Mouse (Mus musculus): ENCODE results near the gene Rora. TPM values are rescaled to one million over a fixed set of nuclear protein-coding genes. Genes with fewer than 3 reads are reported as not detected.

Gene Rora
- polyA plus RNA-seq, 1 experiment from 2014 or later = 8.9 TPM

GRCm38 (mm10) chr9:68906361-68906883, 252.8 kb downstream of the Rora start:
- no peaks in the 10 kb centered on the region for H3K36me3 ChIP-seq
- no peak overlapping the region for H3K27ac ChIP-seq (replicated peaks)
- no peak overlapping the region for H3K4me2 ChIP-seq (replicated peaks)
- H3K27me3 ChIP-seq = no peaks in the 10 kb centered on the region
- WGBS = 70% methylated on average over 6 of the region's 6 CpGs
- no peak overlapping the region for H3K4me3 ChIP-seq
- no peaks in the 10 kb centered on the region for H3K9me3 ChIP-seq
- no peaks in the 10 kb centered on the region for H3K4me1 ChIP-seq
- ATAC-seq (ENCODE audit: low FRiP score, low read depth) = no peak
- no peak overlapping the region for H3K9ac ChIP-seq (replicated peaks)

GRCm38 (mm10) chr9:68912483-68913151, 259.0 kb downstream of the Rora start:
- Histone ChIP-seq H3K9me3 (no peaks in the 10 kb centered on the region), H3K4me3 (no peak overlapping the region), H3K4me1 (peaks cover 8% of the 10 kb centered on the region; the same call in 1 of the 2 replicates), H3K4me2 (replicated peaks) (no peak overlapping the region), H3K27me3 (peaks cover 7% of the 10 kb centered on the region), H3K27ac (replicated peaks) (no peak overlapping the region), H3K36me3 (no peaks in the 10 kb centered on the region), H3K9ac (replicated peaks) (no peak overlapping the region)
- no peak for ATAC-seq (ENCODE audit: low FRiP score, low read depth)
- WGBS = 48% methylated on average over 8 of the region's 8 CpGs

- no peak overlapping the region for H3K9ac ChIP-seq (replicated peaks)
- no peak overlapping the region for H3K4me2 ChIP-seq (replicated peaks)
- 55% methylated on average over 10 of the region's 10 CpGs for WGBS
- H3K9me3 ChIP-seq = no peaks in the 10 kb centered on the region
- no peak overlapping the region for H3K4me3 ChIP-seq
- no peak overlapping the region for H3K27ac ChIP-seq (replicated peaks)
- no peak for ATAC-seq (ENCODE audit: low FRiP score, low read depth)
- H3K36me3 ChIP-seq = no peaks in the 10 kb centered on the region
- H3K4me1 ChIP-seq = peaks cover 8% of the 10 kb centered on the region; the same call in 1 of the 2 replicates
- peaks cover 7% of the 10 kb centered on the region for H3K27me3 ChIP-seq
Measured at GRCm38 (mm10) chr9:68913191-68913697, 259.7 kb downstream of the Rora start.

- H3K27ac ChIP-seq (replicated peaks) = no peak overlapping the region
- H3K4me3 ChIP-seq = no peak overlapping the region
- WGBS = 93% methylated on average over 4 of the region's 4 CpGs
- no peaks in the 10 kb centered on the region for H3K9me3 ChIP-seq
- H3K9ac ChIP-seq (replicated peaks) = no peak overlapping the region
- H3K4me1 ChIP-seq = peaks cover 8% of the 10 kb centered on the region; the same call in 1 of the 2 replicates
- H3K27me3 ChIP-seq = peaks cover 7% of the 10 kb centered on the region
- ATAC-seq (ENCODE audit: low FRiP score, low read depth) = no peak
- H3K36me3 ChIP-seq = no peaks in the 10 kb centered on the region
- no peak overlapping the region for H3K4me2 ChIP-seq (replicated peaks)
Measured at GRCm38 (mm10) chr9:68914541-68915275, 261.1 kb downstream of the Rora start.

GRCm38 (mm10) chr9:68916741-68917140, 263.2 kb downstream of the Rora start:
- peaks cover 8% of the 10 kb centered on the region; the same call in 1 of the 2 replicates for H3K4me1 ChIP-seq
- no peak for ATAC-seq (ENCODE audit: low FRiP score, low read depth)
- 68% methylated on average over 1 of the region's 1 CpGs for WGBS

GRCm38 (mm10) chr9:68923128-68923601, 269.6 kb downstream of the Rora start:
- Histone ChIP-seq H3K27me3 (no peaks in the 10 kb centered on the region), H3K36me3 (no peaks in the 10 kb centered on the region), H3K27ac (replicated peaks) (no peak overlapping the region), H3K9ac (replicated peaks) (no peak overlapping the region), H3K9me3 (no peaks in the 10 kb centered on the region), H3K4me2 (replicated peaks) (no peak overlapping the region), H3K4me3 (no peak overlapping the region), H3K4me1 (no peaks in the 10 kb centered on the region)
- ATAC-seq (ENCODE audit: low FRiP score, low read depth) = no peak
- WGBS = 83% methylated on average over 12 of the region's 12 CpGs

More at GRCm38 (mm10) chr9:68916741-68917140, 263.2 kb downstream of the Rora start:
- Histone ChIP-seq H3K4me2 (replicated peaks) (no peak overlapping the region), H3K9me3 (no peaks in the 10 kb centered on the region), H3K36me3 (no peaks in the 10 kb centered on the region), H3K9ac (replicated peaks) (no peak overlapping the region), H3K27ac (replicated peaks) (no peak overlapping the region), H3K27me3 (peaks cover 7% of the 10 kb centered on the region), H3K4me3 (no peak overlapping the region)

- ATAC-seq (ENCODE audit: low FRiP score, low read depth) = no peak
- WGBS = 93% methylated on average over 6 of the region's 6 CpGs
Measured at GRCm38 (mm10) chr9:68926406-68926805, 272.8 kb downstream of the Rora start.

GRCm38 (mm10) chr9:68933159-68933558, 279.6 kb downstream of the Rora start:
- ATAC-seq (ENCODE audit: low FRiP score, low read depth) = no peak
- Histone ChIP-seq H3K4me2 (replicated peaks) (no peak overlapping the region), H3K4me1 (peaks cover 7% of the 10 kb centered on the region), H3K4me3 (no peak overlapping the region), H3K27ac (replicated peaks) (no peak overlapping the region), H3K36me3 (no peaks in the 10 kb centered on the region), H3K27me3 (no peaks in the 10 kb centered on the region), H3K9ac (replicated peaks) (no peak overlapping the region), H3K9me3 (no peaks in the 10 kb centered on the region)
- 62% methylated on average over 3 of the region's 3 CpGs for WGBS

More at GRCm38 (mm10) chr9:68926406-68926805, 272.8 kb downstream of the Rora start:
- H3K36me3 ChIP-seq = no peaks in the 10 kb centered on the region
- H3K27me3 ChIP-seq = no peaks in the 10 kb centered on the region
- no peak overlapping the region for H3K4me2 ChIP-seq (replicated peaks)
- H3K9me3 ChIP-seq = no peaks in the 10 kb centered on the region
- H3K27ac ChIP-seq (replicated peaks) = no peak overlapping the region
- H3K4me3 ChIP-seq = no peak overlapping the region
- H3K4me1 ChIP-seq = peaks cover 7% of the 10 kb centered on the region
- H3K9ac ChIP-seq (replicated peaks) = no peak overlapping the region

- no peak overlapping the region for H3K9ac ChIP-seq (replicated peaks)
- H3K4me3 ChIP-seq = no peak overlapping the region
- H3K27ac ChIP-seq (replicated peaks) = no peak overlapping the region
- 83% methylated on average over 4 of the region's 4 CpGs for WGBS
- H3K4me2 ChIP-seq (replicated peaks) = no peak overlapping the region
- no peaks in the 10 kb centered on the region for H3K27me3 ChIP-seq
- peaks cover 7% of the 10 kb centered on the region for H3K4me1 ChIP-seq
- H3K36me3 ChIP-seq = no peaks in the 10 kb centered on the region
- ATAC-seq (ENCODE audit: low FRiP score, low read depth) = no peak
- no peaks in the 10 kb centered on the region for H3K9me3 ChIP-seq
Measured at GRCm38 (mm10) chr9:68934238-68934637, 280.7 kb downstream of the Rora start.

GRCm38 (mm10) chr9:68935611-68936010, 282.0 kb downstream of the Rora start:
- H3K27me3 ChIP-seq = no peaks in the 10 kb centered on the region
- H3K4me3 ChIP-seq = no peak overlapping the region
- no peak overlapping the region for H3K9ac ChIP-seq (replicated peaks)
- H3K4me2 ChIP-seq (replicated peaks) = no peak overlapping the region
- H3K27ac ChIP-seq (replicated peaks) = no peak overlapping the region
- 95% methylated on average over 11 of the region's 11 CpGs for WGBS
- no peaks in the 10 kb centered on the region for H3K9me3 ChIP-seq
- 0 out of 2 replicates have a peak, but pooled peaks cover 2% of the 10 kb centered on the region for H3K4me1 ChIP-seq
- H3K36me3 ChIP-seq = no peaks in the 10 kb centered on the region
- no peak for ATAC-seq (ENCODE audit: low FRiP score, low read depth)

GRCm38 (mm10) chr9:68941037-68941436, 287.5 kb downstream of the Rora start:
- 78% methylated on average over 7 of the region's 7 CpGs for WGBS

GRCm38 (mm10) chr9:68942595-68943011, 289.0 kb downstream of the Rora start:
- H3K27me3 ChIP-seq = peaks cover 4% of the 10 kb centered on the region; the same call in 1 of the 2 replicates
- peaks cover 7% of the 10 kb centered on the region; the same call in 1 of the 2 replicates for H3K4me1 ChIP-seq
- no peaks in the 10 kb centered on the region for H3K9me3 ChIP-seq
- H3K4me2 ChIP-seq (replicated peaks) = no peak overlapping the region
- H3K27ac ChIP-seq (replicated peaks) = no peak overlapping the region
- H3K4me3 ChIP-seq = no peak overlapping the region
- WGBS = 86% methylated on average over 4 of the region's 4 CpGs
- H3K36me3 ChIP-seq = no peaks in the 10 kb centered on the region
- no peak overlapping the region for H3K9ac ChIP-seq (replicated peaks)
- no peak for ATAC-seq (ENCODE audit: low FRiP score, low read depth)

More at GRCm38 (mm10) chr9:68941037-68941436, 287.5 kb downstream of the Rora start:
- no peak overlapping the region for H3K9ac ChIP-seq (replicated peaks)
- ATAC-seq (ENCODE audit: low FRiP score, low read depth) = no peak
- H3K9me3 ChIP-seq = no peaks in the 10 kb centered on the region
- no peak overlapping the region for H3K4me2 ChIP-seq (replicated peaks)
- no peak overlapping the region for H3K4me3 ChIP-seq
- H3K27ac ChIP-seq (replicated peaks) = no peak overlapping the region
- H3K27me3 ChIP-seq = peaks cover 3% of the 10 kb centered on the region; the same call in 1 of the 2 replicates
- peaks cover 6% of the 10 kb centered on the region; the same call in 1 of the 2 replicates for H3K4me1 ChIP-seq
- no peaks in the 10 kb centered on the region for H3K36me3 ChIP-seq

All from midbrain, embryonic 12.5 days (tissue).